Mouse (Mus musculus): ENCODE measurements at regions not wholly inside any gene's neighbourhood (a gene's known extent, or its start where the extent isn't known, plus 50 kb on each side); places are given as distances from the start of the nearest gene placed in this dataset.
"Not testable (repeated sequence)": the region's sequence is repeated elsewhere in the genome, so short reads cannot be mapped to it uniquely, and the experiment has no call there.

DNA sequence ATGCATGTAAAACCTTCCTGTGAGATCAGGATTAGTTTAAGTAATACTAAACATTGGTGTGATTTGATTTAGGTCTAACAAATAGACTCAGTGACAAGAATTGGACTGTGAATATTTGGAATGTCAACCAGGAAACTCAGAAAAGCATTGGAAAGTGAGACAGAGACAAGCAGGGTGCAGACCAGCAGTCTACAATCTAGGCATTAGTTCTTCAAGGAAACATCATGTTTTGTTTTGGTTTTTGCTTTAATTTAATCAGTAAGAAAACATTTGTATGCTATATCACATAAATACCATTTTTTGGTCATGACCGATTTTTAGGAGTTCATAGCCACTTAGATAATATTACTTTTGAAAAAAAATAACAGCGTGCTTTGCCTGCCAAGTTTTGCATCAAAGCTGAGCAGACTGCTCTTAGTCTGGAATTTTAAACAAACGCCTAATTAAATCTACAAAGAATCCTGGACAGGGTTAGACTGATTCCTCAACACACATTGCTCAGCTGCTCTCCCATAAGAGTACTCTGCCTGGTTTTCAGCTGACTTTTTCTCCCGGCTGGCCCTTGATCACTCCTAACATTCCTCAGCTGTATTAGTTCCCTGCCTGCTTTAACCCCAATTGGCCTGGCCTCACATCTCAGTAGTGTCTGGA, 396.5 kb upstream of the Kcnh7 start:
- no peak for DNase-seq
- no peaks in the 10 kb centered on the region for H3K36me3 ChIP-seq (ENCODE audit: control insufficient read depth, insufficient read depth, low read length)
- H3K27me3 ChIP-seq (replicated peaks; ENCODE audit: control insufficient read depth, insufficient read depth, low read length) = no peaks in the 10 kb centered on the region
- TF ChIP-seq CTCF (conservative IDR thresholded peaks at IDR 0.05; ENCODE audit: insufficient read depth, insufficient read length, low read depth, low read length) (no peak), POLR2A (IDR thresholded peaks at IDR 0.05; ENCODE audit: low read depth, low read length) (no peak)
- H3K27ac ChIP-seq (ENCODE audit: insufficient read depth, low read depth, low read length) = no peak overlapping the region
- no peaks in the 10 kb centered on the region for H3K4me1 ChIP-seq (ENCODE audit: control insufficient read depth, insufficient read depth, low read length)
- H3K4me3 ChIP-seq (ENCODE audit: insufficient read depth, low read depth, low read length) = no peak overlapping the region
- 64% methylated on average over 4 of the region's 4 CpGs for WGBS

DNA sequence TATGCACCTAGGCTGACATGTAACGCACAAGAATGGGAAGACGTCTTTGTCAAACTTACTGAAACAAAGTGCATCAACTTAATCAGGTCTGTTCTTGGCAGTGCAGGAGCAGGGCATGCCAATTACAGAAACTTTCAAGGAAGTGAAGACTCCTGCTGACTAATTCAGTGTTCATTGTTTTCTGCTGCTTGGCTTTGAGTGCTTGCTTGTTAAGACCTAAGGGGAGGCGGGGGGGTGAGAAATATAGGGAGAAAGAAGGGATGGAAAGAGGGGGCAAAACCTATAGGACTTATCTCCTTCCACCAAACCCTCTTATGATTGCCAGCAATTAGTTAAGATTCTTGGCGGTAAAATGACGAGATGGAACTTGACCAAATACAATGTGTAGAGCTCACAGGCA, 391.1 kb upstream of the Kcnh7 start:
- no peaks in the 10 kb centered on the region for H3K27me3 ChIP-seq (replicated peaks; ENCODE audit: control insufficient read depth, insufficient read depth, low read length)
- H3K36me3 ChIP-seq (ENCODE audit: control insufficient read depth, insufficient read depth, low read length) = no peaks in the 10 kb centered on the region
- no peak overlapping the region for H3K4me3 ChIP-seq (ENCODE audit: insufficient read depth, low read depth, low read length)
- 86% methylated on average over 5 of the region's 5 CpGs for WGBS
- no peak for DNase-seq
- no peak for TF ChIP-seq POLR2A (IDR thresholded peaks at IDR 0.05; ENCODE audit: low read depth, low read length)
- H3K27ac ChIP-seq (ENCODE audit: insufficient read depth, low read depth, low read length) = no peak overlapping the region
- no peaks in the 10 kb centered on the region for H3K4me1 ChIP-seq (ENCODE audit: control insufficient read depth, insufficient read depth, low read length)

DNA sequence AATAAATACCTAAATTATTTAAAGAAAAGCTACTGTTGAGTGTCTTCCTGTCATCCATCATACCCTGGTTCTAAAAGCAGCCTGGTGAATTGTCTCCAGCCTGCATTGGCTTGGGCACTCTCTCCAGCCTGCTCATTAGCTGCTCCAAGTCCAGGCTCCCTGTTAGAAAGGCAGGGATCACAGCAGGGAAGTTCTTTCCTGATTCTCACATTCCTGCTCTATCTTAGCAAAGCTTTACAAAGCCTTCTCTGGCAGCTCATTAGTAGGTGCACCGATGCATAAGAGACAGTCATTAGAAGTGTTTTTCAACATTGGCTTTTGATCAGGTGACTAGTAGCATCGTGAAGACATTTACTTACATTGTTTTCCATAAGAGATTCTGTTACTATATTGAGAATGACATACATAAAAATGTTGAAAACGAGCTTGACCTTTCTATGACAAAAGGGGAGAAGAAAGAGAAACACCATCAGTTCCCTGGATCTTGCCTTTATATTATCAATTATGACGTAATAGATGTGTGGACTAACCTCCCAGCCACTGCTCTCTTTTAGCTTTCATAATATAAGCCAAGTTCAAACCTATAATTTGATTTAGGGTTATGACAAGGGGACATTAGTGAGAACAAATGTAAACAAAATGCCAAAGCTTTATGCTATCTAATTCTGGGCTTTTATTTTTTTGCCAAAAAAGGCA, 390.1 kb upstream of the Kcnh7 start:
- Histone ChIP-seq H3K4me3 (ENCODE audit: insufficient read depth, low read depth, low read length) (no peak overlapping the region), H3K4me1 (ENCODE audit: control insufficient read depth, insufficient read depth, low read length) (no peaks in the 10 kb centered on the region), H3K27ac (ENCODE audit: insufficient read depth, low read depth, low read length) (no peak overlapping the region), H3K36me3 (ENCODE audit: control insufficient read depth, insufficient read depth, low read length) (no peaks in the 10 kb centered on the region), H3K27me3 (replicated peaks; ENCODE audit: control insufficient read depth, insufficient read depth, low read length) (no peaks in the 10 kb centered on the region)
- no peak for DNase-seq
- 43% methylated on average over 4 of the region's 4 CpGs for WGBS
- TF ChIP-seq CTCF (conservative IDR thresholded peaks at IDR 0.05; ENCODE audit: insufficient read depth, insufficient read length, low read depth, low read length) (no peak), POLR2A (IDR thresholded peaks at IDR 0.05; ENCODE audit: low read depth, low read length) (no peak)

DNA sequence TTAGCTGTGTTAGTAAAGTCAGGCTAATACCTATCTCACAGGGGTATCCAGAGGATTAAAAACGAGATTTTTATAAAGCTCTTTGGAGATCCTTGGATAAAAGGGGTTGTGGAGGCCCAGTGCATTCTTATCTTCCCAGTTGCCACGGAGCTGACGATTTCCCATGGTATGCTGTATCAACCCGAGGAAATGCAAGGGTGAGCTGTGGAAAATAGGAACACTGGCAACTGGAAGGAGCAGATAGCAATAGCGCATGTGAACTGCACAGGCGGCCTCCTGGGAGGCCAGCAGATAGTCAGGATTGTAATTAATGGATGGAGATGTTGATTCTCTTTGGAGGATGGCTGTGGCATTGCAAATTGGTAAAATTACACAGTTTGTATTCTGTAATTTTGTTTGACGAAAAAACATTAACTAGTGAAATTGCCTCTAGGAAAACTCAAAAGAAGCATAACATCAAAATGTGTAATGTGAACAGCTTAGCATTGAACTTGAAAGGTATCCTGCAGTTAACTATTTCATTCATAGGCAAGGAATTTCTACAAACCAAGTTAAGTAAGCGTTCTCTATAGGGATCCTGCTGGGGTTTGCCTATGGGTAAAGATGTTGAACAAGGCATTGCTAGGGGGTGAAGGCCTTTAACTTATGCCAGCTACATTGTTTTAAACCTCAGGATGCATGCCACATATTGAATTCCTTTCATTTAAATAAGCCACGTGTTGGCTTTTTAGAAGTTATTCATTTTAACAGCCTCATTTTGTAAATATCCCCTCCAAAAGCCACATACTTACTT, 389.1 kb upstream of the Kcnh7 start:
- DNase-seq = no peak
- no peak for TF ChIP-seq CTCF (conservative IDR thresholded peaks at IDR 0.05; ENCODE audit: insufficient read depth, insufficient read length, low read depth, low read length)
- TF ChIP-seq POLR2A (IDR thresholded peaks at IDR 0.05; ENCODE audit: low read depth, low read length) = no peak
- H3K4me1 ChIP-seq (ENCODE audit: control insufficient read depth, insufficient read depth, low read length) = no peaks in the 10 kb centered on the region
- H3K36me3 ChIP-seq (ENCODE audit: control insufficient read depth, insufficient read depth, low read length) = no peaks in the 10 kb centered on the region
- 62% methylated on average over 9 of the region's 9 CpGs for WGBS
- no peak overlapping the region for H3K27ac ChIP-seq (ENCODE audit: insufficient read depth, low read depth, low read length)
- H3K27me3 ChIP-seq (replicated peaks; ENCODE audit: control insufficient read depth, insufficient read depth, low read length) = no peaks in the 10 kb centered on the region
- H3K4me3 ChIP-seq (ENCODE audit: insufficient read depth, low read depth, low read length) = no peak overlapping the region

DNA sequence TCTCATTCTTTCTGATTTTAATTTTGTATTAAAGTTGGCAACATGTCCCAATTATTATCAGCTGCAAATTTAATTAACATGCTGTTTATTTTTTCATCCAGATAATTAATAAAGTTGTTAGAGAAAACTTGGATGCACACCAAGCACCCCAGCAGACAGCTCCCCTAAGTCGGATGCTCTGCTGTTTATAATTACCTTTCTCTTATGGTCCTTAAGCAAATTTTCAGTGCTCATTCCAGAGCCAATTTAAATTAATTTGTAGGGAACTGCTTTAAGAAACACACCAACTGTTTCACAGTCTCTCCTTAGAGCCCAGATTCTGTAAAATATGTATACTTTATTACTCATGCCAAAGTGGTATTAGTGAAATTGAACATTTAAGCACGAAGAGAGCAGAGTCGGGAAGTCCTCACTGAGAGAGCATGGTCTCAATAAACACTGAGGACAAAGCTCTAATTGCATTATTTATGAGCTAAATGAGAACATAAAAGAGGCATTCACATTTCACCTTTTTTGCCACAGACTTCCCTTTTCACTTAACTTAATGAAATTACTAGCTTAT, 372.9 kb upstream of the Kcnh7 start:
- TF ChIP-seq CTCF (conservative IDR thresholded peaks at IDR 0.05; ENCODE audit: insufficient read depth, insufficient read length, low read depth, low read length) = no peak
- TF ChIP-seq POLR2A (IDR thresholded peaks at IDR 0.05; ENCODE audit: low read depth, low read length) = no peak
- no peaks in the 10 kb centered on the region for H3K36me3 ChIP-seq (ENCODE audit: control insufficient read depth, insufficient read depth, low read length)
- no peak overlapping the region for H3K27ac ChIP-seq (ENCODE audit: insufficient read depth, low read depth, low read length)
- DNase-seq = no peak
- 68% methylated on average over 3 of the region's 3 CpGs for WGBS
- H3K4me1 ChIP-seq (ENCODE audit: control insufficient read depth, insufficient read depth, low read length) = no peaks in the 10 kb centered on the region
- H3K4me3 ChIP-seq (ENCODE audit: insufficient read depth, low read depth, low read length) = no peak overlapping the region
- no peaks in the 10 kb centered on the region for H3K27me3 ChIP-seq (replicated peaks; ENCODE audit: control insufficient read depth, insufficient read depth, low read length)

DNA sequence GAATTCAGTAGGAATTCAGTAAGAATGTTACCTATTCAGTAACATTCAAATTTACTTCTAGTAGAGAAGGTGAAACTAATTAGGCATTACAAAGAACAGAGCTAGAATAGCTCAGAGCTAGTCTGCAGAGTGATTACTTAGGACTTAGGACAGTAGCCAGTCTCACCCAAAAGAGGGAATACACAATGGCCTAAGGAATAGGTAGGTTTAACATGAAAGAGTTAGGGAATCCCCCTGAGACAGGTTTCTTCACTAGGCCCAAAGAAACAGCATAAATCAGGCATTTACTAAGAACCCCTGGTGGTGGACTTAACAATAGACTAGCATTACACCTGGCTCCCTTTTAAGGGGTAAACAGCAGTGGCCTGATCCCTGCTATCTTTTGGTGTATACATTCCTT, 357.7 kb upstream of the Kcnh7 start:
- not testable (repeated sequence) for DNase-seq; H3K36me3 ChIP-seq (ENCODE audit: control insufficient read depth, insufficient read depth, low read length); H3K4me3 ChIP-seq (ENCODE audit: insufficient read depth, low read depth, low read length); H3K27ac ChIP-seq (ENCODE audit: insufficient read depth, low read depth, low read length); H3K4me1 ChIP-seq (ENCODE audit: control insufficient read depth, insufficient read depth, low read length); H3K27me3 ChIP-seq (replicated peaks; ENCODE audit: control insufficient read depth, insufficient read depth, low read length)

DNA sequence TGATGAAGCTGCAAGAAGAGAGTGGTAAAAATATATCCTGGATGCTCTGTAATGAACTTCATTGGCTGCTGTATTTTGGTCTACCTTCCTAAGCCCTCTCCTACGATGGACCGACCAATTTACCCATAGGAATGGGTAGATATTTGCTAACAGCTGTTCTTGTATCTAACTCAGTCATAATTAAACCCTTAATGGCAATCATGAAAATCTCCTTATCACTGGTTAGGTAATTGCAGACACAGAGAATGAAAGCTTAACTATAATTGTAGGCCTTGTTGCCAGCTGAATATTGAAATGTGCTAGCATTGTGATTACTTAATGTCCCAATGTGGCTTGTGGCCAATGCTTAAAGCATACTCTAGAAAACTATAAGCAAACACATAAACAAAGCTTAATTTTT, 334.4 kb upstream of the Kcnh7 start:
- TF ChIP-seq POLR2A (IDR thresholded peaks at IDR 0.05; ENCODE audit: low read depth, low read length) = no peak
- TF ChIP-seq CTCF (conservative IDR thresholded peaks at IDR 0.05; ENCODE audit: insufficient read depth, insufficient read length, low read depth, low read length) = no peak
- 93% methylated on average over 2 of the region's 2 CpGs for WGBS

More for the DNA sequence above, 334.4 kb upstream of the Kcnh7 start:
- no peak for DNase-seq
- Histone ChIP-seq H3K27me3 (replicated peaks; ENCODE audit: control insufficient read depth, insufficient read depth, low read length) (no peaks in the 10 kb centered on the region), H3K4me1 (ENCODE audit: control insufficient read depth, insufficient read depth, low read length) (no peaks in the 10 kb centered on the region), H3K36me3 (ENCODE audit: control insufficient read depth, insufficient read depth, low read length) (no peaks in the 10 kb centered on the region), H3K27ac (ENCODE audit: insufficient read depth, low read depth, low read length) (no peak overlapping the region), H3K4me3 (ENCODE audit: insufficient read depth, low read depth, low read length) (no peak overlapping the region)
